Mouse (Mus musculus) CD8-positive naive resting alpha-beta T cell, adult 2 months (primary cell): ENCODE data around the gene Fam81a.
A peak's percentile ranks its signal among the peaks of the same experiment; 100 is the strongest.

ENCODE experiments used
- DNase-seq, 2 experiments: peaks; one replicate each; pipeline ENCODE4 v3.0.0; 2022; ENCODE audit warnings: low read depth in 2 of 2, low spot score in 2 of 2

Gene Fam81a

GRCm38 (mm10) chr9:70110871-70111270 is 31.5 kb downstream of the Fam81a start:
- DNase-seq = no peak

DNA sequence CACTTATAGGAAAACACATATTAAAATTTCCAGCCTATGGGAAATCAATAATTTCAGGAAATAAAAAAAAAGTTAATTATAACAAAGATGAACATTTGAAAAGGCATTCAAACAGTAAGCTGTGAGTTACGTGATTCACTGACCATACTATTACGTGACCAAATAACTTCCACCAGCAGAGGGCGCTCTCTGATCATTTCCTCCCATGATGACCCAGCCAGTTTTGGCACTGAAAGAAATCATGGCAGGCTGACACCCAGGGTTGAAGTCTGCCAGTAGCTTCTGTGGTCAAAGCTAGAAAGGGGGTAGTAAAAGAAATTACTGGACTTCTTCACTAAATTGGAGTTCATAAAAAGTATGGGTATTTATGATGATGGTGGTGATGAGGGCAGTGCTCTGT is 33.1 kb downstream of the Fam81a start:
- peak; percentile 16 to 53 for DNase-seq

DNA sequence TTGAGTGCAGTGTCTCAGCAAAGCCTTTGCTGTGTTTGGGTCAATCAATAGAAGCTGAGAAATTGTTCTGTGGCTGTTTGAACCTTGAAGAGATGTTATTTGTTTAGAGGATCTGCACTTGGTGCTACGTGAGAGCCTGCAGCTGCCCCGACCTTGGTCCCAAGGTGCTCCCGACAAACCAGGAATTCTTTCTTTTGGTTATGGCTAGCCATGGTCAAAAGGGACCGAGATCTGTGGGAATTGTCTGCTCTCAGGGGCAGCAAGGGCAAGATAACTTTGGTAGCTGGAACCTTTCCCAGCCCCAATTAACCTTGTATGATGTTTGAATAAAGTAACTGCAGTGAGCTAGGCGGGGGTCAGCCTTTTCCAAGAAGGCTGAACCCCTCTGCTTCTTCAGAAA is 34.2 kb downstream of the Fam81a start:
- DNase-seq = no peak

DNA sequence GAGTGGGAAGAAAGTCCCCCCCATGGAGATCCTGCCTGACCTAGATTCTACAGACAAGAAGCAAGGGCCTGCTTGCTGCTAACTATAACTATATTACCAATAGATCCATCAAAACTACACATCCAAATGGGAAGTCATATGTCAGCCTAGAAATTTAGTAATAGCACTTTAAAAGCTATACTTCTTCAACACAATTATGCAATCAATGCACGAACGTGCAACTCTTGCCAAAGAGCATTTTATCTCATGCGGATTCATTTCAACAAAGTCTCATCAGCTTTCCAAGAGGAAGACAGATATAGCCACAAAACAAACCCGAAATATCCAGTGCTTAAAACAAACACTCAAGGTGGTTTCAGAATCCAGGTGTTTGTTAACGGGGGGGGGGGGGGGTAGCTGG is 36.8 kb downstream of the Fam81a start:
- no peak for DNase-seq

DNA sequence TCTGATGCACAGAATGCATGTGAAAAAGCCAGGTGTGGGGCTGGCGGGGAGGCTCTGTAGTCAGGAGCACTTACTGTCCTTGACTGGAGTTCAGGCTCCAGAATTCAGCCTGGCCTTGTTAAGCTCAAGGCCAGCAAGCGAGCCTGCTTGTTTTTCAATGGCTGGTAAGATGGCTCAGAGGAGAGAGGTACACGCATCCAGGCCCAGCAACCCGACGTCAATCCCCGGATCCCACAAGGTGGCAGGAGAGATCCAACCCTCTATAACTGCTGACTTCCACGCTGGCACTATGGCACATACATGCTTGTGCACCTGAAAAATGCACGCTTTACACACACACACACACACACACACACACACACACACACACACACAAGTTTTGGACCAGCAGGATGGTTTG is 39.3 kb downstream of the Fam81a start:
- no peak for DNase-seq

DNA sequence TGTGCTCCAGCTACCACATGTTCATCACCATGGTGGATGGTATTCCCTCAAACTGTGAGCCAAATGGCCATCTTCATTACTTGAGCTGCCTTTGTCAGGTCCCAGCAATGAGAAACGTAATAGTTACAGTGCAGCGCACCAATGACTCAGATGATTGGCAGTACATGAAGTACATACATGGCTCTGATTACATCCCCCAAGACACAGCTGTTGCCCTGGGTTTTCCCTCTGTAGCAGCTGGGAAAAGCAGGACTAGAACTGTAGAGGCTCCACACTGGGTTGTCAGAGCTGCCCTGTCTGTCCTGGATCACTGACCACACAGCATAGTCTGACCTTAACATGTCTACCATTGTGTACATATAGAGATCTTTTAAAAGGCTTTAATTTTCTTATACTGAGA is 44.8 kb downstream of the Fam81a start:
- DNase-seq = no peak

- DNase-seq = no peak
Measured at GRCm38 (mm10) chr9:70095016-70095415, 47.3 kb downstream of the Fam81a start.

DNA sequence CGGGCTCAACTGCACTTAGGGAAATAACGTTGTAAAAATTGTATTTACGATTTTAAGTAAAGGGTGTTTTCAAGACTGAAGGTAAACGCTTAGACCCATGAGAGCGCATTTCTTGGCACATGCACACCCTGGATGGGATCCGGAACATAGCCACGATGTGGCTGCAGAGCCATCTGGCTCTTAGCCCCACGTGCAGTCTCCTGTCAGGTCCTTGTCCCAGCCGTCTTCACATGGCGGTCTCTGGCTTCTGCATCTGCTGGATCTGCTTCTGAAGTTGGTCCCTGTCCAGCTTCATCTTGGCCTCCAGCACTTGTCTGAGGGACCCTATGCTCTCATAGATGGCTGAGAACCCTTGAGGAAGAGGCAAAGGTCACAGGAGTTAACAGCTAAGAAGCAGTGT is 51.8 kb downstream of the Fam81a start:
- no peak for DNase-seq

DNA sequence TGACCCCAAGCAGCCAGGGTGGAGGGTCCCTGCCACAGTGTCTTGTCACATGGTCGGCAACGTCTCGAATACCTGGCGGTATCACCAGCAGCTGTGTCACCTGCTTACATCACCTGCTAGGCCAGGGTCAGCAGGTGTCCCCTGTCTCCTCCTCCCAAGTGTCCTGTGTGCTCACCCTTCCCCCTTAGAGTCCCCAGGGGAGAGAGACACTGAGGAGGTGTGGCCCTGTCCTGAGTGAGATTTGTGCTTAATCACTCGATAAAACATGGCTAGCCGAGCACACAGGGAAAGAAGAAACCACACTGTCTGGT is 53.6 kb downstream of the Fam81a start:
- no peak for DNase-seq

DNA sequence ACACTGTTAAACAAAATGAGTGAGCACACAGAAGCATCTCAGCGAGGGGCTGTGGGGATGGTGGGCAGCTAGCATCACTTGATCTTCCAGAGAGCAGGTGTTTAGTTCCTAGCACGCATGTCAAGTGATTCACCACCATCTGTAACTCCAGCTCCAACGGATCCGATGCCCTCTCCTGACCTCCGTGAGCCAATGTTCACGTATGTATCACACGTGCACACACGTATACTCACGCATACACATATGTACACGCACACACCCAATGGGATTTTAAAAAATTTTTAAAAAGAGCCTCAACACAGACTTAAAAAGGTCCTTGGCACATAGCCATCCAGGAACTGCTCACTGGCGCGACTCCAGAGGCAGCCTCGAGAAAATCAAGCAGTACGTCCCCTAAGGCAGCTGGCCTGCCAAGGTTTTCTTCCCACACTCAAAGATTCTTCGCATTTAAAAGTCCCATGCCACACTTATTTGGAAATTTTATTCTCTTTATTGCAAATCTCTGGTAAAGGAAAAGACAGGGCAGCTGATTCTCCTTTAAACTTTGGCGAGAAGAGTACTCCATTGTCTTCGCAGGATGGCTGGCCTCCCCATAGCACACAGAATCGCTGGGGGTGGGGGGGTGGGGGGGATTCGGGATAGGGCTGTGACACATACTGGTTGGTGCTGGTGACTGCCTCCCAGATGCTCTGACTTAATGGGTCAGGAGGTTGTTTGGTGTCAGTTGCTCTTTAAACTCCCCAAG is 54.1 kb downstream of the Fam81a start:
- DNase-seq = no peak

DNA sequence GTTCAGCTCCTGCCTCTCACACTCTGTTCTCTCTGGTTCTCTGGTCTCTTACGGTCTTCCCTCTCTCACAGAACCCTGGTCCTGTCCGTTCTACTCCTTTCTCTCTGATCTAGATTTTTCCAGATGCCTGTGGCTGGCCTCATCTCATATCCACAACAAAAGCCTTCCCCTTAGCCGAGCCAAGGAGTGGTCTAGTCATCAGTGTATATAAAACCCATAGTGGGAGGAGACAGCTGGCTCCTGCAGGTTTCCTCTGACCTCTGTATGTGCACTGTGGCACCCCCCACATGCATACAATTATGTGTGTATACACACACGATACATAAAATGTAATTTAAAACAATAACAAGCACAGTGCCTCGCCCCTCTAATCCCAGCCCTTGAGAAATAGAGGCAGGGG is 55.0 kb downstream of the Fam81a start:
- DNase-seq = no peak

DNA sequence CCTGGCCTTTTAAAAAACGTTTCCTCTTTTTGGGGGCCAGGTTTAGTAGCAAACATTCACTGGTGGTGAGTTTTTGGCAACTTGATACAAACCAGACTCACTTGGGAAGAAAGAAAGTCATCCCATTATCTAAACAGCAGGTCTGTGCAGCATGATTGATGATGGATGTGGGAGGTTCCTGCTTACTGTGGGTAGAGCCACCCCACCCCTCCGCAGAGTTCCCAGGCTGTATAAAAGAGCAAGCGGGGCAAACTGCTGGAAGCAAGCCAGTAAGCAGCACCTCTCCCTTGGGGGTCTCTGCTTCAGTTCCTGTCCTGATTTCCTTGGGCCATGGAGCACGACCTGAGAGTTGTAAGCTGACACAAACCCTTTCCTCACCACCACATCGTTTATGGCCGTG is 56.3 kb downstream of the Fam81a start:
- DNase-seq = no peak

- peak in 1 of 2 experiments; percentile 22 for DNase-seq
Measured at GRCm38 (mm10) chr9:70084107-70084506, 58.3 kb downstream of the Fam81a start.

- DNase-seq = no peak
Measured at GRCm38 (mm10) chr9:70082357-70083204, 59.8 kb downstream of the Fam81a start.

GRCm38 (mm10) chr9:70081767-70082166 is 60.6 kb downstream of the Fam81a start:
- DNase-seq = no peak

- DNase-seq = no peak
Measured at GRCm38 (mm10) chr9:70080976-70081375, 61.4 kb downstream of the Fam81a start.

DNA sequence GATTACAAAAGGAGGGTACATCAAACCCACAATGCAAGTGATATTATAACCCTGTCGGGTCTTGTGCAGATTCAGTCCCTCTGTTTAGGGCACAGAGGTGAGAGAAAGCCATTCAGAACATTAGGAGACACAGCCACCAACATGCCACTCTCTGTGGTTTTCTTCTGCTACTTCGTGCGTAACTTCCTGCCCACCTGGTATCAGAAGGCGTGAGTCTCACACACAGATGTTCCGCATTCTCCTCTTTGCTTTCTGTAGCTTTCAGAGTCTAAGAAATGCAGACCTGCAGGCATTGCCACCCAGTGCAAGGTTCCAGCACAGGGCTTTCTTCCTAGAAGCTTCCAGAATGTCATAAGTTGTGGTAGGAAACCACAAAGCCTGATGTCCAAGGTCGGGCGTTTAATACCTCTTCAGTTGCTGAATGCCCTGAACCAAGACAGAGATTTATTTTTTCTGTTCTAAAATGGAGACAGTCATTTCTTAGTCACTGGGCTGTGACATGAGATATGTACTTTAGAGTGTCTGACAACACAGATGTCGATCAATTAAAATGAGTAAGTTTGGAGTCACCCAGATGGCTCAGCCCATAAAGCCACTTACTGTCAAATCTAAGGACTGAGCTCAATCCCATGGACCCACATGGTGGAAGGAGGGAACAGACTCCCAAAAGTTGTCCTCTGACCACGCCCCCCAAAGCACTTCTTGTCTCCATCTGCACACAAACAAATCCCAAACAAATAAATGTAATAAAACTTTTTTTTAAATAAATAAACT is 62.1 kb downstream of the Fam81a start:
- DNase-seq = peak; percentile 27 to 50

GRCm38 (mm10) chr9:70078034-70078433 is 64.3 kb downstream of the Fam81a start:
- DNase-seq = no peak

DNA sequence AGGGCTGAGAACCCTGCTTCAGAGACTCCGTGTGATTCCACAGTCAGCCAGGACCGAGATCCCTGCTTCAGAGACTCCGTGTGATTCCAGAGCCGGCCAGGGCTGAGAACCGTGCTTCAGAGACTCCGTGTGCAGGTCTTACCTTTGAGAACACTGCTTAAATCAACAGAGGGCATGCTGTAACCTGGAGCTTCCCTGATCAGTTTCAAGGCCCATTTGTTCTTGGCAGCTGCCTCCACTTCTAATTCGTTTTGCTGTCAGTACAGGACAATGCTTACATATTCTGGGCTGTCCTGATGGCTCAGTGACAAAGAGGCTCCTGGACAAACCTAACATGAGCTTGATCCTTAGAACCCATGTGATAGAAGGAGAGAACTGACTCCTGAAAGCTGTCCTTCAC is 65.2 kb downstream of the Fam81a start:
- no peak for DNase-seq

DNA sequence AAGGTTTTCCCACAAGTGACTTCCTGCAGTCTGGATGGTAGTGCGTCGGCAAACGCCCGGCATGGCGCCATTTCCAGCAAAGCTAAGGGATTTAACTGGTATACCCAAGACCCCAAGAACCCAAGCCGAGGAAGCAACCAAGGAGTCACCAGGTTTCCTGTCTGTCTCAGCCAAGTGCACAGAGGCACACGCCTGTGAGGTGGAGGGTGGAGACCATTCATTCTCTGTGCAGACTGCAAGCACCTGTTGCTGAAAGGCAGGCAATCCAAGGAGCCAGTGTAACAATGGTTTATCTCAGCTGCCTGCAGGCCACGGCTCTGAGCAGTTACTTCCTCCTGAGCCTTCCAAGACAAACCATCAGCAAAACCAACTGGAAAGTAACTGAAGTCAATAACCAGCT is 70.0 kb downstream of the Fam81a start:
- no peak for DNase-seq

DNA sequence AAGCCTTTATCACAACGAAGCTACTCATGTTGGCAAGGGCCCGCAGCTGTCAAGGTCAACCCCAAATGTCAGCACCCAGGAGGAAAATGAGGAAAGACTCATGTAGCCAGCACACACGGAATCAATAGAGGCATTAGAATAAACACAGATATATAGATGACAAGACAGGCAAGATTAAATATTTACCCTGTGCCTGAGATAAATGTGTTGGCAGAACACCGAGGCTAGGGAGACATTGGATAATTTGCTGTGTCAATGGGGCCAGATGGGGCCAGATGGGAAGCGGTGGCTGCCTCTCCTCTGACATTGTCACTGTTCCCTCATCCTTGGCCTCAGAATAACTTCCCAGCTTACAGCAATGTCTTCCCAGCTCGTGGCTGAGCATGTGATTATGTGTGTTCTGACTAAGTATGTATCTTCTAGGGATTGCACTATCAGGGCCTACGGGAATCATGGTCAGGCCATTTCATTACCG is 72.4 kb downstream of the Fam81a start:
- no peak for DNase-seq

DNA sequence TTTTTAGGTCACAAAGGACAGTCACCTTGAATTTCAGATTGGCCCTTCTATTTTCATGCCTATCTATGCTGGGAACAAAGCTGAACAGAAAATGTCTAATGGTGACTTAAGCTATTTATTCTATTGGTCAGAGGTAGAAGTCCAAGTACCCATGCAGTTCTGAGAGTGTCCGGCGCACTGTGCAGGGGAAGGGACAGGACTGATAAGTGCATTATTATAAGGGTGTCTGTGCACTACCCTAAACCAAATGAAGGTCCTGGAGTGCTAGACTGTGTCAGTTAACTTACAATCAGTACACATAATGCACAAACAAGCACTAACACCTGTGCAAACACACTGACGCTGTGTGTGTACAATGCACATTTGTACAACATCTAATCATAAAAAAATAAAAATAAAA is 74.9 kb downstream of the Fam81a start:
- DNase-seq = no peak
